Mouse (Mus musculus) forebrain, embryonic 12.5 days (tissue): ENCODE data around the gene Yipf1. TPM values are rescaled to one million over a fixed set of nuclear protein-coding genes. Genes with fewer than 3 reads are reported as not detected.
"Not testable (repeated sequence)": the region's sequence is repeated elsewhere in the genome, so short reads cannot be mapped to it uniquely, and the experiment has no call there.

ENCODE experiments used
- ATAC-seq: fragments of 200-750 bp; cut with Nextera tagmentation; 2 replicates; pipeline ENCODE4 v1.8.0; 2017; ENCODE audit warnings: moderate TSS enrichment; ENCODE audit not compliant: low FRiP score
- H3K27ac ChIP-seq: fragments of 300-500 bp; sonication (generic); 2 replicates; pipeline ENCODE4 v1.5.1; 2016; ENCODE audit warnings: mild to moderate bottlenecking
- H3K27me3 ChIP-seq: fragments of 300-500 bp; sonication (generic); 2 replicates; pipeline ENCODE4 v1.6.1; 2016; ENCODE audit warnings: mild to moderate bottlenecking
- H3K36me3 ChIP-seq: fragments of 300-500 bp; sonication (generic); replicated peaks from 2 replicates; pipeline ENCODE4 v1.6.1; 2016; ENCODE audit warnings: mild to moderate bottlenecking
- H3K4me1 ChIP-seq: fragments of 300-500 bp; sonication (generic); 2 replicates; pipeline ENCODE4 v1.6.1; 2016
- H3K4me2 ChIP-seq: fragments of 300-500 bp; sonication (generic); 2 replicates; pipeline ENCODE4 v1.6.1; 2016; ENCODE audit warnings: mild to moderate bottlenecking, moderate library complexity
- H3K4me3 ChIP-seq: fragments of 300-500 bp; sonication (generic); replicated peaks from 2 replicates; pipeline ENCODE4 v1.5.1; 2016; ENCODE audit warnings: mild to moderate bottlenecking
- H3K9ac ChIP-seq: fragments of 300-500 bp; sonication (generic); 2 replicates; pipeline ENCODE4 v1.6.1; 2016; ENCODE audit warnings: mild to moderate bottlenecking
- H3K9me3 ChIP-seq: fragments of 300-500 bp; sonication (generic); 2 replicates; pipeline ENCODE4 v1.6.1; 2016
- WGBS: fragments of 180-500 bp; shearing (Covaris S2); methylation state at CpG from one replicate; pipeline ENCODE4 v1.1.7; 2016; 5-methylcytosine and 5-hydroxymethylcytosine counted together
- polyA plus RNA-seq: library from polyadenylated mRNA; unstranded; fragments of >200 nt; fragmentation: Nextera tagmentation; extraction: Ambion mirVana; gene quantifications from 2 replicates; pipeline ENCODE4 v1.2.1, GENCODE M21; 2016

The Yipf1 gene
- polyA plus RNA-seq, 1 experiment from 2014 or later: 41.8 TPM

DNA sequence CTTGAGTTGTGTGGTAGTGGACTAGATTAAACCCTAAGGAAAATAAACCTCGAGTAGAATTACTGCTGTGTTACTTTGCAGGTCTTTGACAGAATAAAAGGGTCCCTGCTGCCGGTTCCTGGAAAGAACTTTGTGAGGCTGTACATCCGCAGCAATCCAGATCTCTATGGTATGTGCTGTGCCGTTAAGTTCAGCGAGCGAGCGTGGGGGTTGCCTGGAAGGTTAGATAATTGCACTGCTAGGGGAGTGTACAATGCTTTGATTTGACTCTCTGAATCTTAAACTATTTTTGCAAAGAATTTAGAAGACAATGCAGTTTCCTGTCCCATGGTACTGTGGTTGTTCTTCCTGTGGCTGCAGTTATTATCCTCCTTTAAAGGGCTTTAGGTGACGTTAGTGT lies 22.2 kb downstream of the Yipf1 start:
- Histone ChIP-seq H3K27ac (no peak overlapping the region), H3K36me3 (no peaks in the 10 kb centered on the region; the same call in 1 of the 2 replicates), H3K9ac (no peak overlapping the region), H3K27me3 (no peaks in the 10 kb centered on the region), H3K4me1 (peaks cover 4% of the 10 kb centered on the region), H3K4me3 (no peak overlapping the region), H3K9me3 (no peaks in the 10 kb centered on the region), H3K4me2 (no peak overlapping the region)
- ATAC-seq: no peak
- 82% methylated on average over 8 of the region's 8 CpGs for WGBS

DNA sequence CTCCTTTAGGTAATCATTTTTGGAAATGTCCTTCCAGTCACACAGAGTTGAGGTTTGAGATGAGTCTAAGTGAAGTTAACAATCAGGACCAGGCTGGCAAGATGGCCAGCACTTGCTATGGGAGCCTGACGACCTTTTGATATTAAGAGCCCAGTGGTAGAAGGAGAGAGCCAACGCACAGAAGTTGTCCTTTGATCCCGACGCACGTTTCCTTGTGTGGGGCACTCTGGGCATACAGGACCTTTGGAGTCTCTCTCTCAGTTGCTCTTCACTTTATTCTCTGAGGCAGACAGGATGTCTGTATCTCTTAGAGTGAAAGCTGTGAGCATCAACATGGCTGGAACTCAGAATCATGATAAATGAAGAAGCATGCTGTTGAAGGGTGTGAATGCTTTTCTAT lies 23.3 kb downstream of the Yipf1 start:
- ATAC-seq: no peak
- Histone ChIP-seq H3K4me3 (no peak overlapping the region), H3K9ac (no peak overlapping the region), H3K4me1 (peaks cover 8% of the 10 kb centered on the region), H3K27me3 (no peaks in the 10 kb centered on the region), H3K4me2 (no peak overlapping the region), H3K27ac (no peak overlapping the region), H3K9me3 (no peaks in the 10 kb centered on the region), H3K36me3 (peaks cover 4% of the 10 kb centered on the region)
- 90% methylated on average over 5 of the region's 5 CpGs for WGBS

DNA sequence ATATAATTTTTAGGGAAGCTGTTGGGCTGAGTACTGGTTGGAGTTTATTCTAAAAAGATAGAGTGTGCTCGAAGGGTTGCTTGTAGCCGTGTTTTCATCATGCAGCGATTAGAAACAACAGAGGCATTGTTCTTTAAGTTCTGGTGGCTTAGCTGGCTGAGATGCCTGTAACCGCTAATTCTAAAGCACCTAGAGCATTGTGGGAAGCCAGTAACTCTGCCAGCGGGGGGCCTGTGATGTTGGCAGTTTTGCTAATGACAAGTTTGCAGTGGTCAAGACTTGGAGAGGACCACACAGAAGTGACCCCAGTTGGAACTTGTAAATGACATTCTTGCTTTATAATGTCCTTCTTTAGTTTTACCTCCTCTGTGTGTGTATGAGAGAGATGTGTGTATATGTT lies 27.2 kb downstream of the Yipf1 start:
- ATAC-seq: no peak
- 0 out of 2 replicates have a peak overlapping the region, but pooled peaks have one; percentile 5 for H3K9ac ChIP-seq
- H3K27ac ChIP-seq: no peak overlapping the region
- peaks cover 8% of the 10 kb centered on the region for H3K4me1 ChIP-seq
- WGBS: 37% methylated on average over 5 of the region's 5 CpGs
- no peaks in the 10 kb centered on the region for H3K9me3 ChIP-seq
- no peaks in the 10 kb centered on the region for H3K27me3 ChIP-seq
- H3K36me3 ChIP-seq: peaks cover 12% of the 10 kb centered on the region
- H3K4me3 ChIP-seq: no peak overlapping the region
- H3K4me2 ChIP-seq: no peak overlapping the region

DNA sequence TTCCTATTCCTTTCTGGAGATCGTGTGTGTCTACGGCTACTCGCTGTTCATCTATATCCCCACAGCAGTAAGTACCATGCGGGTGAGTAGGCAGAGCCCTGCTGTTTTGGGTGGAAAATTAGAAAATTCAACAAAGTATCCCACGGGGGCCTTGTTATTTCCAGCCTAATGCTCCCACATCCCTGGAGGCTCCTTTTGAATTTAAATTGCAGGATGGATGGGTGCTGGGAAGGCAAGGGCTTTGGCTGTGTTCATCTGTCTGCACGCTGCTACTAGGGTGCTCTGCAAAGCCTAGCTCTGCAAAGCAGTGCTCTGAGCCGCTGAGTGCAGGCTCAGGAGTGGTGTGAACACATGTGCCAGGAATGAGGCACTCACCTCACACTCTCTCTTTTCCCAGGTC lies 30.4 kb downstream of the Yipf1 start:
- Histone ChIP-seq H3K9ac (no peak overlapping the region), H3K4me2 (no peak overlapping the region), H3K27me3 (no peaks in the 10 kb centered on the region), H3K27ac (no peak overlapping the region), H3K36me3 (peaks cover 12% of the 10 kb centered on the region; the same call in 1 of the 2 replicates), H3K9me3 (no peaks in the 10 kb centered on the region), H3K4me3 (no peak overlapping the region), H3K4me1 (peaks cover 18% of the 10 kb centered on the region)
- WGBS: 76% methylated on average over 7 of the region's 7 CpGs
- ATAC-seq: no peak

DNA sequence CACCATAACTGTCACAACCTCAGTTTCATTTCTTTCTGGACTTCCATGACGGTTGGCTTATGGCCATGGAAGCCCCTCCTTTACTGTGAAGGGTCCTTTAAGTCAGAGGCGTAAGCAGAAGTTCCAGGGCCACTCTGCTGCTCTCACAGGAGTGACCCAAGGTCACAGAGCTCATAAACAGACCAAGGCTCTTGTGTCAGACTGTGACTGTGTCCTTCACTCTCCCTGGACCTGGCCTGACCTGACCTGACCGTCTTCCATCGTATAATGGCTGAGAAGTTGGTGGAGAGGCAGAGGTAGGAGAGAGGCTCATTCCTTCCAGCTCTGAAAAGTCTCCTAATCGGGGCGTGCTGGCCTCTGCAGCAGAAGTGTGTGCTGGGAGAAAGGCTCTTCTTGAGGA lies 33.1 kb downstream of the Yipf1 start:
- no peak for ATAC-seq
- Histone ChIP-seq H3K9ac (no peak overlapping the region), H3K4me1 (peaks cover 10% of the 10 kb centered on the region; the same call in 1 of the 2 replicates), H3K9me3 (no peaks in the 10 kb centered on the region), H3K27me3 (no peaks in the 10 kb centered on the region), H3K4me3 (no peak overlapping the region), H3K27ac (no peak overlapping the region), H3K4me2 (no peak overlapping the region), H3K36me3 (peaks cover 19% of the 10 kb centered on the region; the same call in 1 of the 2 replicates)
- 87% methylated on average over 6 of the region's 6 CpGs for WGBS

DNA sequence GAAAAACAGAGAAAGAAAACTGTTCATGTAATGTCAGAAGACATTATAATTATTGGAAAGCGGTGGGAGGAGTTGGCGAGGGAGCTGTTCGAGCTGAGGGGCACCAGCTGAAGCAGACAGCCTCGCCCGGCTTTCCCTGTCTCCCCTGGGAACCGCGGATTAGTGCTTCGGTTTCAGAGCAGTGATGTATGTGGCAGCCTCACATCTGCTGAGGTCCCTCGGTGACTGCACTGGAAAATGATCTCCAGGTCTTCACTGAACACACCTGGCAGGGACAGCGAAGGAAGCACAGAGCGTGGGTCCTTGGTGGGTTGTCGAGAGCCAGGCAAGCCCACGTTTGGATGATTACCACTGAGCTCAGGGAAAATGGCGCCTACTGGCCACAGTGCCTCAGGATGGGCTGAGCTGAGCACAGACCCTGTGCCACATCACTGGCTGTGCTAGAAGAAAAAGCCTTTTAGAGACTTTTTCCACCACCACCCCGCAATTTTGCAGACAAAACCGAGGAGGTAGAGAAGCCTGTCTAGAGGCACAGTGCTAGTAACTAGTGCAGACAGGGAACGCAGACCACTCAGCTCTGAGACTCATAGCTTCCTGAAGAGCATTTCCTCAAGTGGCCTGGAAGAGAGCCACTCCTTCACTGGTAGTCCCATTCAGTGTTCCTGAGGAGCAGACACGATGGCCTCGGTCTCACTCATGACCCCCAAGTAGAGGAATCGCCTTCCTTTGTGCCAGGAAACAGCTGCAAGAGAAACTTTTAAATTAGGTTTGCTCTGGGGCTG lies 34.6 kb downstream of the Yipf1 start:
- no peaks in the 10 kb centered on the region for H3K27me3 ChIP-seq
- H3K9me3 ChIP-seq: no peaks in the 10 kb centered on the region
- H3K27ac ChIP-seq: no peak overlapping the region
- WGBS: 81% methylated on average over 20 of the region's 20 CpGs
- H3K4me1 ChIP-seq: peaks cover 10% of the 10 kb centered on the region; the same call in 1 of the 2 replicates
- H3K4me2 ChIP-seq: no peak overlapping the region
- no peak for ATAC-seq
- no peak overlapping the region for H3K9ac ChIP-seq
- peaks cover 17% of the 10 kb centered on the region; the same call in 1 of the 2 replicates for H3K36me3 ChIP-seq
- no peak overlapping the region for H3K4me3 ChIP-seq

DNA sequence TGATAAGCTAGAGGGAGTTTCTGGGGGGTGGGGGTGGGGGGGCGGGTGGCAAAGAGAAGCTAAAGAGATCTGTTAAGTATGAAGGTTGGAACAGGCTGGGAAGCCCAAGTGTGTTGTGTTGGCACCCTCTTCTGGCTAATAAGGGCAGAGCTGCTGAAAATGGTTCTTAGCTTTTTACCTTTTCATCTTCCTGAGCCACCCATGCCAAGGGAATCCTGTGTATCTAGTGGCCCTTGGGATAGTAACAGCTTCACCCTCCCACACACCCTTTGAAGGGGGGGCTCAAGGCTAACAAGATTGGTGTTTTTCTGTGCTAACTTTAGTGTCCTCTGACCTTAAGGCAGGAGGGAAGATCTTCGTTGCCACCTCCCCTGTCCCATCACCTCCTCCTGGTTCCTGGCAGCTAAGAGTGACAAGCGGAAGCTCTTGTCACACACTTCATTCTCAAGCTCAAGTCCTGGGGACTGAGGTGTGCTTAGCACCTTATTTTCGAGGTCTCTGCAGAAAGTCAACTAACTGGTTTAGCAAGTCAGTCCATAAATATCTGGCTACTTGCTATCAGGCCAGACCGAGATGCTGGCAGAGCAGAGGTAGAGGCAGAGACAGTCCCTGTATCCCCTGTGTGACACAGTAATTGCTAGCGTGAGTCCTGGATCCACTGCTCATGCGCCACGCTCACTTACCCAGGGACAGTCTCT lies 35.3 kb downstream of the Yipf1 start:
- peaks cover 10% of the 10 kb centered on the region; the same call in 1 of the 2 replicates for H3K4me1 ChIP-seq
- H3K9ac ChIP-seq: no peak overlapping the region
- no peaks in the 10 kb centered on the region for H3K9me3 ChIP-seq
- no peaks in the 10 kb centered on the region for H3K27me3 ChIP-seq
- peaks cover 17% of the 10 kb centered on the region; the same call in 1 of the 2 replicates for H3K36me3 ChIP-seq
- H3K27ac ChIP-seq: no peak overlapping the region
- WGBS: 75% methylated on average over 8 of the region's 8 CpGs
- H3K4me3 ChIP-seq: no peak overlapping the region
- no peak overlapping the region for H3K4me2 ChIP-seq
- no peak for ATAC-seq

DNA sequence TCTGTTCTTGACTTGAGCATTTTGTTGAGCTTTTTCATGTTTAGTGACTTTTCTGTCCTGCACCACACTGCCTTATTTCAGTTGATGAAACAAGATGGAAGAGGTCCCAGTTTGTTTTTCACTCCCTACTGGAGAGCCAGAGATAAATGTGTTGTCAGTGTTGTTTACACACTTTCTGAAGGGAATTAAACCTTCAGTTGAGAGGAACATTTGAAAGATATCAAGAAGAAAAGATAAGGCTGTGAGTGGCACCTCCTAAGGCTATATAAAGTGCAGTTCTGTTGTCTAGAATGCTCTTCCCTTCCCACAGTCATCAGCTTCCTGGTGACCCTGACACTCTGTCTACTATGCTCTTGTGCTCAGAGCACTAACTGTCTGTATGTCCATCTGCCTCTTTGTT lies 37.2 kb downstream of the Yipf1 start:
- peaks cover 10% of the 10 kb centered on the region; the same call in 1 of the 2 replicates for H3K4me1 ChIP-seq
- H3K9me3 ChIP-seq: no peaks in the 10 kb centered on the region
- ATAC-seq: no peak
- no peak overlapping the region for H3K4me3 ChIP-seq
- H3K27ac ChIP-seq: no peak overlapping the region
- H3K36me3 ChIP-seq: peaks cover 9% of the 10 kb centered on the region; the same call in 1 of the 2 replicates
- H3K27me3 ChIP-seq: no peaks in the 10 kb centered on the region
- no peak overlapping the region for H3K4me2 ChIP-seq
- no peak overlapping the region for H3K9ac ChIP-seq

DNA sequence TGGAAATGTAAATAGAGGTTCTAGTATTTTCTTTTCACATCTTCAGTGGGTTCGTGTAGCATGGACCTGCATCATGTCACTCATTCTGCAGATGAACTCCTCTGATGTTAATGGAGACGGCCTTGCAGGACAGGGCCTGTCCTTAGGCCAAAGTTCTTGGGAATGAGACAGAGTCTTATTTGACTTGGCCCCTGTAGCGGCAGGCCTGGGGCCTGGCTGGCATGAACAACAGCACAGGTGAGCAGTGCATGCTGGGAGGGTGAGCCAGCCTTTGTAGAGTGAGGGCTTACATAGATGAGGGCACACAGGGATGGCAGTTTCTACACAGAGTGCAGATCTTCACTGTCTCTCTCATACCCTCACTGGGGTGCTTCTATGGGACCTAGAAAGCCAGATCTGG lies 39.4 kb downstream of the Yipf1 start:
- Histone ChIP-seq H3K4me1 (peaks cover 5% of the 10 kb centered on the region; the same call in 1 of the 2 replicates), H3K36me3 (peaks cover 9% of the 10 kb centered on the region; the same call in 1 of the 2 replicates), H3K4me2 (no peak overlapping the region), H3K4me3 (no peak overlapping the region), H3K27ac (no peak overlapping the region), H3K9ac (no peak overlapping the region), H3K9me3 (no peaks in the 10 kb centered on the region), H3K27me3 (no peaks in the 10 kb centered on the region)
- no peak for ATAC-seq
- WGBS: 90% methylated on average over 3 of the region's 3 CpGs

DNA sequence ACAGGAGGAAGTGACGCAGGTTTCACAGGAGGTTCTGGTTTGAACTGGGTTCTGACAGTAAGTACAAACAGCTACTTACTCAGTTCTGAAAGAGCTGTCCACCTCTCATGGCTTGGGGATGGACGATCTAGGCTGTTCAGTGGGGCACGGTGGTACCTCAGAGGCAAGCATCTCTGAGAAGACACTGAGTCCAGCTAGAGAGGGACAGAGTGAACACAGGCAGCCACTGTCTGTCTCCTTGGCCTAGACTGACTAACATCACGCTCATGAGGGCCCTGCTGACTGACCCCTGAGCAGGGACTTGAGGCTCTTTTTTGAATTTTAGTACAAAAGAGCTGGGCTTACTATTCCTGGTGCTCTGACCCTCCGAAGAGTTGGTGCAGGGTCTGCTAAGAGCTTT lies 40.0 kb downstream of the Yipf1 start:
- no peak for ATAC-seq
- no peaks in the 10 kb centered on the region for H3K9me3 ChIP-seq
- no peak overlapping the region for H3K4me3 ChIP-seq
- 88% methylated on average over 5 of the region's 5 CpGs for WGBS
- H3K4me1 ChIP-seq: no peaks in the 10 kb centered on the region; the same call in 1 of the 2 replicates
- 0 out of 2 replicates have a peak overlapping the region, but pooled peaks have one; percentile 7 for H3K9ac ChIP-seq
- H3K27me3 ChIP-seq: no peaks in the 10 kb centered on the region
- peaks cover 9% of the 10 kb centered on the region; the same call in 1 of the 2 replicates for H3K36me3 ChIP-seq
- no peak overlapping the region for H3K27ac ChIP-seq
- no peak overlapping the region for H3K4me2 ChIP-seq

DNA sequence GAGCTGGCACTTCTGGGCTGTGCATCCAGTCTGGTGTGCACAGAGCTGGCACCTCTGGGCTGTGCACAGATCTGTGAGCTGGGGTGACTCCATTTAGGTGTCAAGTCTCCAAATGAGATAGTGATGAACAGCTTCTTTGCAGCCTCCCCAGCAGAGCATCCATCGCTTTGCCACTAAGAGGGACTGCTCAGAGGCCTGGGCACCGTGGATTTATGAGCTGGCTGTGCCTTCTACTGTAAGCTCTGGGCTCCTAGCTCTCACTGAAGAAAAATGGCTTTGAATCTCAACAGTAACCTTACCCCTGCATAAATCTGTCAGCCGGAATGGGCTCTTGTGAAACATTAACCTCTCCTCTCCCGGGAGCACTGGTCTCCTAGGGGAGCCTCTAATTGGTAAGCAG lies 40.4 kb downstream of the Yipf1 start:
- WGBS: 64% methylated on average over 4 of the region's 4 CpGs
- ATAC-seq: no peak
- H3K9ac ChIP-seq: 0 out of 2 replicates have a peak overlapping the region, but pooled peaks have one; percentile 7

DNA sequence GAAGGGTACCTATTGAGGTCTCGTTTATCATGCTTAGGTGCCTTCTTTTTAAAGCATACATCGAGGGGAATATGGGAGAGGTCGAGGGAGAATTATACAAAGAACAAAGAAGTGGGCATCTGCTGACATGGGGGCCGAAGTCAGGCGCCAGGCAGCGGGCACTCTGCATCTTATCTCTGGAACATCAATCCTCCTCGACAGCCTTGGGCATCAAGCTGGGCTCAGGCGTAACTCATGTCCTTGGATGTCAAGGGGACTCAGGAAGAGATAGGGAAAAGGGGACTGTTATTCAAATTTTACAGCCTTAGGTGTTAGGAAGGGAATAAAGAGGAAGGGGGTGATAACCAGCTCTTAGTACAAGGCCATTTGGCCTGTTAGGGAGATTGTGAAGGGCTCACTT lies 43.0 kb downstream of the Yipf1 start:
- H3K4me2 ChIP-seq, H3K9me3 ChIP-seq, H3K9ac ChIP-seq, H3K4me1 ChIP-seq, H3K36me3 ChIP-seq, H3K4me3 ChIP-seq, ATAC-seq, H3K27me3 ChIP-seq, H3K27ac ChIP-seq: not testable (repeated sequence)
- 80% methylated on average over 8 of the region's 8 CpGs for WGBS

More for the DNA sequence above, 40.4 kb downstream of the Yipf1 start:
- Histone ChIP-seq H3K36me3 (peaks cover 9% of the 10 kb centered on the region; the same call in 1 of the 2 replicates), H3K4me2 (no peak overlapping the region), H3K4me3 (no peak overlapping the region), H3K27ac (no peak overlapping the region), H3K9me3 (no peaks in the 10 kb centered on the region), H3K4me1 (no peaks in the 10 kb centered on the region), H3K27me3 (no peaks in the 10 kb centered on the region)
